Mouse (Mus musculus) pancreas, adult 10 weeks (tissue): ENCODE results near the gene Fam129a. TPM values are rescaled to one million over a fixed set of nuclear protein-coding genes. Genes with fewer than 3 reads are reported as not detected.

Experiments used
- polyA plus RNA-seq: library from polyadenylated mRNA; stranded (reverse); fragments of 350-450 nt; fragmentation: Illumina TruSeq; extraction: RNeasy Lipid Tissue Mini Kit (QIAGEN cat#74804); gene quantifications from one replicate; pipeline ENCODE4 v1.2.3, GENCODE M21; 2015; ENCODE audit warnings: low read depth, low replicate concordance; ENCODE audit not compliant: insufficient read depth

The Fam129a gene
- polyA plus RNA-seq = 7.0 TPM

DNA sequence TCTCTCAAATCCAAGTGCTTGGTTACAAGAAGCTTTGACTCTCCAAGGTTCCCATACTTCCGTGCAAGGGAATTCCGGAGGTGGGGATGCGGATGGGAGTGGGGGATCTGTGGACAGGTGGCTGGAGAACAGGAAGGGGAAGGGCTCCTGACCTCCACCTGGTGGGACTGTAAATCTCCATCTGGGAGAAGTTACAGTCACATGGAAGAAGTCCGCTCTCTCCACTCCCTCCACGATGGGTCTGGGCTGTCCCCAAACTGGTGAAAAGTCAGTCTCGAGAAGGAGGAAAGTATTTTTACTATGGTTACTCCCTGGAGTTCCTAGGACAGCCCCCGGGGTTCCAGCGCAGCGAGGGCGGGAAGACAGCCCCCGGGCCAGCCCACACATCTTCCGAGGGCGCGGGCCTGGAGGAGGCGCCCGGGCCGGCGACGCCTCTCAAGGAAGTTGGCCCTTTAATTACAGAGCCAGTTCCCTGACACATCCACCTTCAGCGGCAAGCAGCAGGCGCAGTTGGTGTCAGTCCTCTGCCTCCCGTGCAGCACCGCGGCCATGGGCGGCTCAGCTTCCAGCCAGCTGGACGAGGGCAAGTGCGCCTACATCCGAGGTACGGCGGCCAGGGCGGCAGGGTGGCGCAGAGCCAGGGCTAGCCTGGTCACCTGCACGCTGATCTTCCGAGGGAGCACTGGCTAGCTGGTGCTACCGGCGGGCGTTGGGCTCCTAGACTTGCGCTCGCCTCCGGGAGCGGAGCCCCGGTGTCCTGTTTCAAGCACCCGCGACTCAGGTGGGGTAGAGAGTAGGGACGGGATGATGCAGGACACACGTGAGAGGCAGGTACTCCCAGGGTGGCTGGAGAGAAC, at the start of gene Fam129a:
Gene Fam129a, plus strand, starts transcription at position 206 of the 857 bp plus-strand sequence.

DNA sequence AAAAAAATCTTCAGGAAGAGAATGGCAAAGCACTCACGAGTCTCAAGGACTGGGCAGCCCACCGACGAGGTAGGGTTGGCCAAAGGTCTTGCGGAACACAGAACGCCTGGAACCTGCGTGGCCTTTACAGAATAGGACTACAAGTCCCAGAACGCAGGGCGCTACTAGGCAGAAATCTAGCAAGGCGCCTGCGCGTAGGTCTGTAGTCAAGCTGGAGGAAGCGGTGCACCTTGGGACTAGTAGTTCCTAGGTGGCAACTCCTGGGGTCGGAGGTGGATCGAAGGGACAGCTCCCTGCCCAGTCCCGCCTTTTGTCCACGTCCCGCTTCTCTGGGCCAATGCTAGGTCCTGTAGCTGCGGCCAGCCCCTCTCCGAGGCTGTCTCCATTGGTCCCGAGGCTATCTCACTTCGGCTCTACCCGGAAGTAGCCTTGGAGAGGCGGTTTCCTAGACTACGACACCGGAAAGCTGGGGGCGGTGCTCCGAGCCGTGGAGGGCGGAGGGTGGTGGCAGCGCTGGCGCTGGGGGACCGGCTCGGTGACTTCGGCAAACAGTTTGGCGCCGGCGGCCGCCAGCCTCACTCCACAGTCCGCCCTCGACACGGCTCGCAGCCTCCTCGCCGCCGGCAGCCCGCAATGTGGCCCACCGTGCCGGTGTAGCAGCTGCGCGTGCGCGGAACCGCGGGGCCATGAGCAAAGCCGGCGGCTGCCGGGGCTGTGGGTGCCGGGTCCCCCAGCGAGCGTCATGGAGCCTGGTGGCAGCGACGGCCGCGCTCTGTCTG, 184.1 kb downstream of the Fam129a start, which contains the start of gene Edem3:
Gene Edem3, plus strand, starts transcription at position 491 of the 779 bp plus-strand sequence.

Other genes with a start within 250 kb of the Fam129a start
- 85.0 TPM for gene Ivns1abp, start 226.7 kb upstream of the Fam129a start, polyA plus RNA-seq
- gene Swt1, start 142.7 kb upstream of the Fam129a start, polyA plus RNA-seq = 9.3 TPM
- gene Trmt1l, start 142.6 kb upstream of the Fam129a start, polyA plus RNA-seq = 9.4 TPM
- 3.8 TPM for gene Rnf2, start 70.2 kb upstream of the Fam129a start, polyA plus RNA-seq
- 8.3 TPM for gene Edem3, start 184.2 kb downstream of the Fam129a start, polyA plus RNA-seq